Mouse (Mus musculus): ENCODE measurements around the gene Nepn. TPM values are rescaled to one million over a fixed set of nuclear protein-coding genes. Genes with fewer than 3 reads are reported as not detected.
"Not testable (repeated sequence)": the region's sequence is repeated elsewhere in the genome, so short reads cannot be mapped to it uniquely, and the experiment has no call there.

Nepn gene
- polyA plus RNA-seq (2012; rRNA removed) = 0.05 TPM in 1 of 2 replicates, not detected in the other

DNA sequence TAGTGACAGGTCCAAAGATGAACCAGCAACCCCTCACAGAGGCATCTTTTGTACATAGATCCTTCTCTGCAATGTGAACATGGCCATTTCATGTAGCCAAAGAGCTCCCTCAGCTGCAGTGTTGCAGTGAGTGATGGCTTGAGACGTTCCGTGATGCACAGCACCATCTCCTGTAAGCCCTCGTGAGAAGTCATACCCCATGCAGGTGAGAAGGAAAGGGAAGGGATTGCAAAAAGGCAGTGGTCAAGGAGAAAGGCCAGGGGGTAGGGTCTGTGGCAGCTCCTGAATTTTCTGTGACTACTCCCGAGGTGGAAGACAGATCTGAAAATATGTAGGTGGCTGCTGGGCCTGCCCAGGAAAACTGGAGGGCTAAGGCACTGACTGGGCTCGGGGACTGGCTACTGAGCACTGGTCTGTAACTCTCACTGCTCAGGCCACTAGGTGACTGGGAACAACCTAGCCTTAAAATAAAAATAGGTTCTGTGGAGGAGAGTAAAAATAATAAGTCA is at the start of gene Nepn:
Gene Nepn (plus strand): TSS at position 51 of the 509 bp plus-strand sequence.
- DNase-seq (ENCODE audit: low read depth) = no peak
- TF ChIP-seq POLR2A (IDR thresholded peaks at IDR 0.05; ENCODE audit: borderline replicate concordance, extremely low read depth, insufficient read depth, insufficient read length, poor library complexity, severe bottlenecking) (no peak), CTCF (IDR thresholded peaks at IDR 0.05; ENCODE audit: borderline replicate concordance, extremely low read depth, insufficient read depth, insufficient read length) (no peak)

DNA sequence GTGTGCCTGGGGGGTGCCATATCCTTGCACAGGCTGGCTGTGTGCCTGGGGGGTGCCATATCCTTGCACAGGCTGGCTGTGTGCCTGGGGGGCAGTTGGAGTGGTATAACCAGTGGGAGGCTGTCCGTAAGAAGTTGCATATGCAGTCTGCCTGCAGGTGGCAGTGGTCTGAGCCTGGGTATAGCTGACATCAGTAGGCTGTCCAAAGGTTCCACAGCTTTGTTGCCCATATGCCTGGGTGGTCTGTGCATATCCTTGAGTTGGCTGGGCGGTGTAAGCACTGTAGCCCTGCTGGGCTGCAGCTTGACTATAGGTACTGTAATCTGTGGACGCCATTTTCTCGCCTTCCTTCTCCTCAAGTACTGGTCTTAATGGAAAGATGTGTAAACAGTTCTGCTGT is 45.4 kb upstream of the Nepn start:
- DNase-seq (ENCODE audit: low read depth) = not testable (repeated sequence)

DNA sequence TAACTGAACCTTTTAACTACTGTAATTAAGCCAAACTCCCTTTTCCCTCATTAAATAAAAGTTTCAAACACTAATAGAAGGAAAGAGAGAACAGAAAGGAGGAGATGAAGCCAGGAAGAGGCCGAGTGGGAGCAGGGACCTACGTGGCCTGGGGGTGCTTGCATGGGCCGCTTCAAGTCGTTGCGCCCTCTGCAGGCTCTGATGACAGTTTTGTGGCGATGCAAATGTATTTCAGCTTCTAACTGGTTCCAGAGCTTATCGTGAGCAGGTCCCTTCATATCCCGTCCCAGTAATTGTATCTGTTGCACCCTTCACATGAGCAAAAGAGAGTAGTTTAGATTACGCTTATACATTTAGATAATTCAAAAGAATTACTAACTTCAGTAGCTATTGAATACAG is 35.6 kb upstream of the Nepn start:
- DNase-seq (ENCODE audit: low read depth) = peak; percentile 29

DNA sequence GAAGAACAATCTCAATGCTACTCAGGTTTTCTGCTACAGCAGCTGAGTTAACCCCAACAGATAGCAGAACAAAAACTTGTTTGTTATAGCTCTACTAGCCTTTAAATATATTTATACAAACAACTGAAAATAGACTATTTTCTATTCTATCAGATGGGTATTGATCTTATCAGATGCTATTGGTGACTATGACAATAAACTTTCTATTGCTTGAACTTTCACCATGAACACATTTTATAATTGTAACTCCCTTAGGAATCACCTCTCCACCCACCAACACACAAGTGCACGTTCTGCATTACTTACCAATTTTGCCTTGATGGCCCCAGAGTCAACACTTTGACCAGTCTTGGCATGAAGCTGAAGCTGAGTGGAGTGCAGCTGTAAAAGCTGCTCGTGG is 30.3 kb upstream of the Nepn start, which contains the start of gene Gm26741:
Gene Gm26741 (plus strand): TSS at position 301 of the 400 bp plus-strand sequence.
- no peak for DNase-seq (ENCODE audit: low read depth)
- TF ChIP-seq CTCF (IDR thresholded peaks at IDR 0.05; ENCODE audit: borderline replicate concordance, extremely low read depth, insufficient read depth, insufficient read length) = no peak
- no peak for TF ChIP-seq POLR2A (IDR thresholded peaks at IDR 0.05; ENCODE audit: borderline replicate concordance, extremely low read depth, insufficient read depth, insufficient read length, poor library complexity, severe bottlenecking)

More for the DNA sequence above, 35.6 kb upstream of the Nepn start:
- TF ChIP-seq POLR2A (IDR thresholded peaks at IDR 0.05; ENCODE audit: borderline replicate concordance, extremely low read depth, insufficient read depth, insufficient read length, poor library complexity, severe bottlenecking) = no peak
- TF ChIP-seq CTCF (IDR thresholded peaks at IDR 0.05; ENCODE audit: borderline replicate concordance, extremely low read depth, insufficient read depth, insufficient read length) = peak; percentile 22; the same call in 1 of the 2 replicates

DNA sequence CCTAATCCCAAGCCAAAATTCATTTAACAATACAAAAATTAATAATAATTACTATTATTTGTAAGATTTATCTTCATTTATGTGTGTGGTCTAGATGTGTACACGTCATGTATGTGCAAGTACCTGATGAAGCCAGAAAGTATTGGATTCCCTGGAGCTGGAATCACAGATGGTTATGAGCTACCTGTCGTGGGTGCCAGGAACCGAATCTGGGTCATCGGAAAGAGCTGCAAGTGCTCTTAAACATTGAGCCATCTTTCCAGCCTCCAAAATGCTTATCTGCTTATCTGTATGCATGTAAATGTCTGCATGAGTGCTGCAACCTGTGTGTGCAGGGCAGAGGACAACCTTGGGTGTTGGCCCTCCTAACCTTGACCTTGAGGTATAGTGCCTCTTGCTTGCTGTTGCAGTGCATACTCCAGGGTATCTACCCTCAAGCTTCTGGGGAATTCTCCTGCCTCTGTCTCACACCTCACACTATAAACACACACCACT is 28.5 kb upstream of the Nepn start:
- no peak for DNase-seq (ENCODE audit: low read depth)
- TF ChIP-seq CTCF (IDR thresholded peaks at IDR 0.05; ENCODE audit: borderline replicate concordance, extremely low read depth, insufficient read depth, insufficient read length) = no peak
- no peak for TF ChIP-seq POLR2A (IDR thresholded peaks at IDR 0.05; ENCODE audit: borderline replicate concordance, extremely low read depth, insufficient read depth, insufficient read length, poor library complexity, severe bottlenecking)

DNA sequence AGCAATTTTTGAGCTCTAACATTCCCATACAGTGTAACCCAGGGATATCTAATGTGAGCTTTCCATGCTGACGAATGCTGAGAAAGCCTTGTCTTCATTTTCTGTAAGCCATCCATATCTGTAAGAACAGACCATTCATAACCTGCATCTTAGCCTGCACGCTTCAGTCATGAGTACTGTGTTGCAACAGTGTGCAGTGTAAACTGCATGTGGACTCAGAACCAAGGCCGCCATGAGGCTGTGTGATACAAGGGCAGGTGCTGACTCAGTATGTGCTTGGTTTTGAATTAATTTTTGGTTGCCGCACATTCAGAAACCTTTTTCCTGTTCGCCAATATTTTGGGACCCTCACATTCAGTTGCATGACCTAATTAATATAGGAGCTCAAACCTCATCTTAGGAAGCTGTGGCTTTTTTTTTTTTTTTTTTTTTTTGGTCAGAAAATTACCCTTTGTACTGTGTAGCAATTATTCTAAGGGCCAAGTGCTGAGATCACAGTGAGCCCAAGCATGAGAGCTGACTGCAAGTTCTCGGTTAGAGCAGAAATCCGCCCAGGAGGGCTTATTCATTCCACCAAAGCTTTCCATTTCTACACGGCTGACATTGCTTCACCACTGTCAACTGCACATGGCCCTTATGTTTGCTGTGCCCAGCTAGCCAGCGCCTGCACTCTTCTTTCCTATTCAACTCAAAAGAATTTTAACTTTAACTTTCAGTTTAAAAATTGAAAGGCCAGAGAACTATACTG is 27.7 kb upstream of the Nepn start:
- TF ChIP-seq CTCF (IDR thresholded peaks at IDR 0.05; ENCODE audit: borderline replicate concordance, extremely low read depth, insufficient read depth, insufficient read length) = no peak
- no peak for TF ChIP-seq POLR2A (IDR thresholded peaks at IDR 0.05; ENCODE audit: borderline replicate concordance, extremely low read depth, insufficient read depth, insufficient read length, poor library complexity, severe bottlenecking)
- DNase-seq (ENCODE audit: low read depth) = no peak

DNA sequence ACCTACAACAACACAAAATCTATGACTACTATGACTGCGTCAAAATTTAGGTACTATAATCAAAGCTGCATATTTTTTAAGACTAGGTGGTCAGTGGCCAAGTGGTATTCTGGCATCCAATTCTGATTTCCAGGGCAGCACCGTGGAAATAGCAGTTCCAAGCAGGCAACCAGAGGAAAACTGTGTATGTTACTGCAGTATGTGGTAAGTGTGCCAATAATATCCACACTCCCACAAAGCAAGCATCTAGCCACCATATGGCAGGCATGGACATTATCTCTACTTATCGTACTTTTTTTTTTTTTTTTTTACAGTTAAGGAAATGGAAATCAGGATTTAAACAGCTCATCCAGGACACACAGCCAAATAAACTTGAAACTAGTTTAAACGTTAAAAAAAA is 20.4 kb upstream of the Nepn start:
- DNase-seq (ENCODE audit: low read depth) = peak; percentile 5
- TF ChIP-seq CTCF (IDR thresholded peaks at IDR 0.05; ENCODE audit: borderline replicate concordance, extremely low read depth, insufficient read depth, insufficient read length) = no peak
- TF ChIP-seq POLR2A (IDR thresholded peaks at IDR 0.05; ENCODE audit: borderline replicate concordance, extremely low read depth, insufficient read depth, insufficient read length, poor library complexity, severe bottlenecking) = no peak

DNA sequence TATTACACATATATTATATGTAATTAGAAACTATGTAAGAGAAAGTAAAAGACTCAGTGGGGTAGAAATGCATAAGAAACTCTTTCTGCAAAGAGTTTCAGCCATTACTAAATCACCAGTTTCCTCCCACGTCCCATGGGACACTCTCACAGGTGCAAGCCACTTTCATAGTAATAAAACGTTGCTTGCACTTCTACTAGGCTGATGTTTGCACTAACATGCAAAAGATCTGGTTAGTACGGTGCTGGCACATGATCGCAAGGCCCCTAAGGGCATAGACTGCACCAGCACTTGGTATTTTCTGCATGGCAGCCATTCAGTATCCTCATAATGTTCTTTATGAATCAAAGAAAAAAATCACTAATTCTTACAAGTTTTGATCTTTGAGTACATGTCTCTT is 14.9 kb upstream of the Nepn start:
- DNase-seq (ENCODE audit: low read depth) = no peak
- TF ChIP-seq CTCF (IDR thresholded peaks at IDR 0.05; ENCODE audit: borderline replicate concordance, extremely low read depth, insufficient read depth, insufficient read length) = no peak
- no peak for TF ChIP-seq POLR2A (IDR thresholded peaks at IDR 0.05; ENCODE audit: borderline replicate concordance, extremely low read depth, insufficient read depth, insufficient read length, poor library complexity, severe bottlenecking)

DNA sequence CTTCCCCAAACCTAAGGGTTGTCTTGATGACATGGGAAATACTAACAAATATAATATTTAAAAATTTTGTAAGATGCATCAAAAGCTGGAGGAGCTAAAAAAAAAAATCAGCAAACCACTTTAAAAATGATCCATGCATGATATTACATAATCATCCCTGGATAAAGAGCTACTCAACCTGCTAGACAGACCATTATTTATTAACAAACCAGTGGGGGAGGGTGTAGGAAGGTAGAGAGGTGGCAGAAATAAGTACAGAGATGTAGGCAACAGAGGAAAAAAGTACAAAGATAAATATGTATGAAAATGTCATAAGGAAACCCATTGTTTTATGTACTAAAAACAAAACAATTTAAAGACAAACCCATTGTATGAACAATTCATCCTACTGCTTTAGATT is 14.1 kb upstream of the Nepn start:
- TF ChIP-seq CTCF (IDR thresholded peaks at IDR 0.05; ENCODE audit: borderline replicate concordance, extremely low read depth, insufficient read depth, insufficient read length) = no peak
- DNase-seq (ENCODE audit: low read depth) = no peak

DNA sequence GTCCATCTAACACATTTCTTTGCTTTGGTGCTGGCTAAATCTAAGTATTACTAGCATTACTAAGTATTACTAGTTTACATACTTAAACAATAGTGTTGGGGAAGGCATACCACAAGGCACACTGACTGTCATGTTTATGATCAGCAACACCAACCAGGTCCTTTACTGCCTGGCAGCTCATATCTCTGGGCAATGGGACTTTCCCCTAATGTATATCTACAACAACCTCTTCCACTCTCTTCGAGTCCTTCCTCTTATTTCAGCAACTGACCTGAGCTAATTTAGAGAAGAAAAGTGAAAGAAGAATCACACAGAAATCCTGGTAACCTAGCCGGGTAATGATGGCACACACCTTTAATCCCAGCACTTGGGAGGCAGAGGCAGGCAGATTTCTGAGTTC is 12.3 kb upstream of the Nepn start:
- no peak for DNase-seq (ENCODE audit: low read depth)
- TF ChIP-seq CTCF (IDR thresholded peaks at IDR 0.05; ENCODE audit: borderline replicate concordance, extremely low read depth, insufficient read depth, insufficient read length) = no peak
- no peak for TF ChIP-seq POLR2A (IDR thresholded peaks at IDR 0.05; ENCODE audit: borderline replicate concordance, extremely low read depth, insufficient read depth, insufficient read length, poor library complexity, severe bottlenecking)

DNA sequence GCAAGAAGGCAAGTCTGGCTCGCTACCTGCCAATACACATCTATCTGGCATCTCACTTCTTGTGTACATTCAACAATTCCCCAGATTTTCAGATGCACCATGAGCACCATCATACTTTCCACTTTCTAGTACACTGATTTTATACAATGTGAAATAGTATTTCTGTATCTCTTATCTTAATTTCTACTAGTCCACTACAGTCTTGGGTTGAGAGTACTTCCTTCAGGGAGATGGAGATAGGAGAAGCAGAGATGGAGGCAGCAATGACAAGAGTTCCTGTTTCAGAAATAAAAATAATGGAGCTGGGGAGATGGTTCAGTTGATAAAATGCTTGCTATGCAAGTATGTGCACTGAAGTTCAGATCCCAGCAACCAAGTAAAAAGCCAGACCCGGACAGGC is 11.0 kb upstream of the Nepn start:
- no peak for DNase-seq (ENCODE audit: low read depth)
- TF ChIP-seq POLR2A (IDR thresholded peaks at IDR 0.05; ENCODE audit: borderline replicate concordance, extremely low read depth, insufficient read depth, insufficient read length, poor library complexity, severe bottlenecking) = no peak
- no peak for TF ChIP-seq CTCF (IDR thresholded peaks at IDR 0.05; ENCODE audit: borderline replicate concordance, extremely low read depth, insufficient read depth, insufficient read length)

DNA sequence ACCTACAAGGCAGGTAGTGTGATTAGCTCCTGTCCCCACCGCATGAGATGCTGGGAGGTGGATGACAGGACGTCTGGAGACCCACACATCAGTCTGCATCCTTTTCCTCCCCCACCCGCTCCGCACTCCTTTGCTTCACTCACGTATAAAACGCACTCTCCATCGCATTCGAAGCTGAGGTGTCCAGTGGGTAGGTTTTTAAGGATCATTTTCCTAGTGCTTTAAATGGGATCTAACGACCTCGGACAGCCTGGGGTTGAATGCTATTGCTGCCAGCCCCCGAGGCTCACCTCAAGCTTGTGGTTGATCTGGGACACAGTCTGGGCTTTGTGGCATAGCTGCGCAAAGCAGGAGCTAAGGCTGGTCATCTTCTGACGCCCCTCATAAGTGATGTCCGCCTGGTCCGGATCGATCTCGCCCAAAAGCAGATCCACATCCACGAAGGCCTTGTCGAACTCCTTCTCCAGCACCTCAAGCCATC is 7.4 kb upstream of the Nepn start:
- TF ChIP-seq POLR2A (IDR thresholded peaks at IDR 0.05; ENCODE audit: borderline replicate concordance, extremely low read depth, insufficient read depth, insufficient read length, poor library complexity, severe bottlenecking) = no peak
- no peak for TF ChIP-seq CTCF (IDR thresholded peaks at IDR 0.05; ENCODE audit: borderline replicate concordance, extremely low read depth, insufficient read depth, insufficient read length)
- peak; percentile 77 for DNase-seq (ENCODE audit: low read depth)
